Mouse (Mus musculus) adrenal gland, postnatal 4 days (tissue): ENCODE measurements around the gene Klk6. TPM values are rescaled to one million over a fixed set of nuclear protein-coding genes. Genes with fewer than 3 reads are reported as not detected.

Experiments
- total RNA-seq, 2 experiments: library from RNA; stranded (reverse); gene quantifications; 2 replicates each; pipeline ENCODE4 v1.2.3; 2021

Klk6 gene
- total RNA-seq, 2 experiments from 2014 or later, result not detected

Other genes with a start within 250 kb of the Klk6 start
- 10 to 100 TPM; 17.6 to 18.9 TPM for gene Zfp719, start 244.9 kb upstream of the Klk6 start, total RNA-seq
- under 1 TPM; 0.22 to 0.28 TPM for gene Zfp819, start 217.3 kb upstream of the Klk6 start, total RNA-seq
- under 1 TPM in 1 of 2 experiments, not detected in 1; 0.14 TPM for gene Ceacam18, start 189.8 kb upstream of the Klk6 start, total RNA-seq
- 1 to 10 TPM; 2.1 to 2.2 TPM for gene Siglece, start 164.3 kb upstream of the Klk6 start, total RNA-seq
- 10 to 100 TPM; 12.0 to 12.6 TPM for gene Ctu1, start 152.5 kb upstream of the Klk6 start, total RNA-seq
- gene Klk14, start 134.1 kb upstream of the Klk6 start, total RNA-seq, result under 1 TPM in 1 of 2 experiments, not detected in 1; 0.31 TPM
- gene Klk13, start 111.9 kb upstream of the Klk6 start, total RNA-seq, result not detected
- gene Klk12, start 55.6 kb upstream of the Klk6 start, total RNA-seq, result not detected
- gene Klk11, start 49.9 kb upstream of the Klk6 start, total RNA-seq, result not detected
- gene Klk10, start 43.5 kb upstream of the Klk6 start, total RNA-seq, result under 1 TPM; 0.51 to 0.64 TPM
- not detected for gene Klk9, start 32.6 kb upstream of the Klk6 start, total RNA-seq
- gene Klk8, start 26.9 kb upstream of the Klk6 start, total RNA-seq, result 1 to 10 TPM; 4.9 to 6.1 TPM
- not detected for gene Klk7, start 13.2 kb upstream of the Klk6 start, total RNA-seq
- gene Klk5, start 17.5 kb downstream of the Klk6 start, total RNA-seq, result not detected
- gene Klk4, start 56.7 kb downstream of the Klk6 start, total RNA-seq, result not detected
- gene Klk15, start 109.2 kb downstream of the Klk6 start, total RNA-seq, result not detected
- gene Klk1b8, start 126.2 kb downstream of the Klk6 start, total RNA-seq, result not detected
- not detected for gene Klk1b1, start 142.3 kb downstream of the Klk6 start, total RNA-seq
- gene Klk1b9, start 151.6 kb downstream of the Klk6 start, total RNA-seq, result not detected
- gene Klk1b11, start 171.4 kb downstream of the Klk6 start, total RNA-seq, result under 1 TPM in 1 of 2 experiments, not detected in 1; 0.36 TPM
- not detected for gene Klk1b26, start 187.7 kb downstream of the Klk6 start, total RNA-seq
- not detected for gene Klk1b27, start 227.8 kb downstream of the Klk6 start, total RNA-seq